Mouse (Mus musculus): ENCODE measurements around the gene Snap25.

Gene Snap25

GRCm38 (mm10) chr2:136816717-136817400 is 103.6 kb downstream of the Snap25 start:
- DNase-seq: no peak

DNA sequence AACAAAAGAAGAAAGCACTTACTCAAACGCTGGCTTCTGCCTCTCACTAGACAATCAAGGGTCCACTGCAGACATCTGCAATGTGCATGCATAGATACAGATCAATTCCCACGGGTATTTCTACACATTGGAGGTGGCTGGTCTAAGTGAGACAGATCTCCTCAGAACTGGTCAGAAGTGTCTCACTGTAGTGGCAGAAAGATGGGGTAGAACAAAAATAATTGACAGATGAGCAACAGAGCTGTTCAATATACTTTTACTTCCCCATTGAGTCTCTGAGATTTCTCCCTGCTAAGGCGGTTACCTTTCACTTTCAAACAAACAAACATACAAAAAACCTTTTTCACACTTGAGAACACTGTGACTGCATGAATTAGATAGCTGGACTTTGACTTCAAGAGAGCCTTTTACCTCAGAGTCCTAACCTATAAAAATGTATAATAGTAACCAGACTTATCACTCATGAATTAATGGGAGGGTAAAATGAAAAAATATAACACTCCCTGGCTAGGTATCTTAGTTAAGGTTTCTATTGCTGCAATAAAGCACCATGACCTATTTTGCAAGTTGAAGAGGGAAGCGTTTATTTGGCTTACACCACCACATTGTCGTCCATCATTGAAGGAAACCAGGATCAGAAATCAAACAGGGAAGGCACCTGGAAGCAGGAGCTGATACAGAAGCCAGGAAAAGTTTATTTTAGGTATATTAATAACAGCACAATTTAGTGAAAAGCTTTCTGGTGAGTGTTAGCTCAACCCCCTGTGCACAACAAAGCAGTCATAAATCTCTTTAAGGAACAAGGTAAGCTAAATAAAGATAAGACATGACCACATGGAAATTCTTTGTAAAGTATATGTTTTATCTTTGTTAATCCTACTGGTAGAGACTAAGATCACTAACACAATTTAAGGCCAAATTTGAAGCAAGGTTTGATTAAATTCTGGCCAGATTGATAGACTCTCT is 110.8 kb downstream of the Snap25 start:
- DNase-seq: no peak

GRCm38 (mm10) chr2:136827612-136828011 is 114.4 kb downstream of the Snap25 start:
- DNase-seq: no peak
